Mouse (Mus musculus) WW6 (cell line): ENCODE results near the gene Gm28308.

Source experiments
- DNase-seq: peaks from one replicate; pipeline ENCODE4 v3.0.0-alpha.2; 2013; ENCODE audit warnings: low read depth, low spot score

Gene Gm28308

DNA sequence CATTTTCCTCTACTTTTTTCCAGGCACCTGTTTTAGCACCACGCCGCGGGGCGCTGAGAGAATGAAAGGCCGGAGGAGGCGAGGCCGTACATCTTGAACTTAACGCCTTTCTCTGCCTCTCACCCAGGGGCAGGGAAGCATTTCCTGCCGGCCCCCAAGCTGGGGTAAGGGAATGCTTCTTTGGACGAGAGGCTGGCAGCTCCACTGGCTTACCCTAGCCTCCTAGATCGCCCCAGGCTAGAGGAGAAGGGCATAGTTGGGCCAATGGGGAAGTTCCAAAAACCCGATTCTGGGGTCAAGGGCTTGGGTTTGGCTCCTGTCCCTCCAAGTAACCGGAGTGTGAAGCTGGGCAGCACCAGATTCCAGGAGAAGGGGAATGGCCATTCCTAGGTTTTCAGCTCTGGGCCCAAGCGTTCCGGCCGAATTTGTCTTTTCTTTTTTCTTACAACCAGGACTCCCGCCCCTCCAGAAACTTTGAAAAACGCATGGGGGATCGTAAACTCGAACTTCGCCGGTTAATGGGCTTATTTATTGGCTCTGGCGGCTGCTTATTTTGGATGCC is 19.9 kb upstream of the Gm28308 start:
- DNase-seq: no peak

GRCm38 (mm10) chr6:52232568-52232965 is 19.4 kb upstream of the Gm28308 start:
- no peak for DNase-seq

DNA sequence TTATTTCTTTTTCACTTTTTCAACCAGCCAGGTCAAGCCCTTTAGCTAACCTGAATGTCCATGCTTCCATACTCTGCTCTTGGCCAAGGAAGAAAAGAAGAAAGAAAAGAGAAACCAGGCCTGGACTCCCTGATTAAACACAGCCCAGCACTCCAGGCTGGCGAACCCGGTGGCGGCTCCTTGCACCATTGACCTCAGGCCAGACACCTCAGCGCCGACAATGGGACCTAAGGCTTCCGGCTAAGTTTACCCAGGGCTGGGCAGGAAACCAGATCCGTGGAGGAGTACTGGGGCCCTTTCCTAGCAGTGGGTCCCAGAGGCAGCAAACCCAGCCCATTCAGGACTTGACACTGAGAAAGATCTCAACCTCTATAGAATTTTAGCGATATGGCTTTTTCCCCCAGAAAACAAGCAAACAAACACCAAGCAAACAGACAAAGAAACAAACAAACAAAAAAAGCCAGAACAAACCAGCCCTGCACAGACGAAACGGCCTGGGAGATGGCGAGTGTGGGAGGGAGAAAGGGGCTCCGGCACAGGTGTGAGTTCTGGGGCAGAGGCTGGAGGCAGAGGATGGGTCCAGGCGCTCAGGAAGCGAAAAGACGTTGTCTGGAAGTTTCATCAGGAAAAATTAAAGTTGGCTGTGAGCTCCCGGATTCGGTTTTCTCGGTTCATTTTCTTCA is 18.9 kb upstream of the Gm28308 start:
- no peak for DNase-seq

GRCm38 (mm10) chr6:52230516-52231165 is 17.5 kb upstream of the Gm28308 start, which contains the start of gene Hoxa9:
TSS of gene Hoxa9 (minus strand) at chr6:52231089.
- DNase-seq: no peak

- DNase-seq: no peak
Measured at GRCm38 (mm10) chr6:52229558-52230416, 16.6 kb upstream of the Gm28308 start.

DNA sequence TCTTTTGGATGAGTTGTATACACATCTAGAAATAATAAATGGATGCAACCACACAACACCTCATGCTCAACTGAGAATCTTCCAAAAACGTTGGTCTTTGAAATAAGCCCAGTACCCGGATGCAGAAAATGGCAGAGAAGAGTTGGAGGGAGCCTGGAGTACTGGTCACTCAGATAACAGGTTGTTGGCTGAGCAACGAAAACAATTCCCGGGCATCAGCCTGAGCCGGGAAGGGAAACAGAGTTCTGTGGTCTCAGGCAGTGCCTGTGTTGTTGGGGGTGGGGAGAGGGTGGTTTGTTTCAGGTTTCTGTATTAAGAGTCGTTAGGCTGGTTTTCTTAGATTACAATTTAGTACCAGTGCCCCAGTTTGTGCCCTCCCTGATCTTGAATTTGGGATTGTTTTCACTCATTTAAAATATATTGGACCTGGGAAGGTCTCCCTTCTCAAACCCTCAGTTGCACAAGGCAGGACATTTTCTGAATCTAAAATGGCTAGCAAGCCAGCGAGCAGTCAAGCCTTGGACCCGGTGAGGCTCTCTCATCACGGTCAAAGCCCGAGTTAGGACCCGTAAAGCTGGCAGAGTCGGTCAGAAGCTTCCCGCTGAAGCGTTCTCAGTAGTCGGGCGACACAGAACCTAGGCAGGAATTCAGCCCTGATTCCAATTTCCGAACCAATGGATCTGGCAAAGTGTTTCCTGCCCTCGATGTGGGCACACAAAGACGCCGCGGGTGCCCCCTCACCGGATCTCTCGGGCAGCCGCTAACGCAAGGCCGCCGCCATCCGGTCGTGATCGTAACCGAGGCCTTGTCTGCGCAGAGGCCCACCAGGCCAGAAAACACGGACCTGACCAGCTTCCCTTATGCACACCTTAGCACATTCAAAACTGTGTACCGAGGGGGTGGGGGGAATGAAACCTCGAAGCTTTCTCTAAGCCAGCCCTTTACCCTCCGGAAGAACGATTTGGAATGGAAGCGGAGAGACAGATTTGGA is 15.6 kb upstream of the Gm28308 start:
- DNase-seq: no peak

GRCm38 (mm10) chr6:52227470-52228222 is 14.5 kb upstream of the Gm28308 start:
- no peak for DNase-seq

DNA sequence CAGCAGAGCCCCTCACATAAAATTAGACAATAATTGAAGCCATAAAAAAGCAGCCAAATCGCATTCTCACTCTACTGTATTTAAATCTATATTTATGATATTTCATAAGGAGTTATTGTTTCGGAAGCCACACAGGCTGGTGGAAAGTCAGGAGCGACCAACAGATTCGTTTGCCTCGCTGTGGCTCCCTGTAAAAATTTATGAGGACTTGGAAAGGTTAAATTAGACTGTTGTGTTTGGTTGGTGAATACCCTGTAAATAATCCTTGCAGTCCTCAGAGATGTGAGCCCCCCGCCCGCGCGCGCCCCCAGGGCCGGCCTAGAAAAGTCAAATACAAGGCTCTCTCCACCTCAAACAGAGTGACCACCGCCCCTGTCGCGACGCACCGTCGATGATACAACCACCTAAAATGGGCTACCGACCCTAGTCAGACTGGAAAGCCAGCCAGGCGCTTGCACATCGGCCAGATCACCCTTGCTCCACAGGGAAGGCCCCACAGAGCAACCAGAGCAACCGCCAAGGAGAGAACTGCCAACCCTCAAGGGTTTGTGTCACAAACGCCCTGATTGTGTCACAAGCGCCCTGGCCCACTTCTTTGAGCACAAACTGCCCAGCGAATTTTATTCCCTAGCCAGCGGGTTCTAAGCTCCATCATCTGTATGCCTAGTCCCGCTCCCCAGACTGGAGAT is 13.6 kb upstream of the Gm28308 start:
- DNase-seq: no peak

- DNase-seq: no peak
Measured at GRCm38 (mm10) chr6:52225612-52226568, 12.8 kb upstream of the Gm28308 start.

GRCm38 (mm10) chr6:52224895-52225611 is 11.9 kb upstream of the Gm28308 start:
- DNase-seq: no peak

GRCm38 (mm10) chr6:52223939-52224760 is 11.0 kb upstream of the Gm28308 start:
- DNase-seq: no peak

DNA sequence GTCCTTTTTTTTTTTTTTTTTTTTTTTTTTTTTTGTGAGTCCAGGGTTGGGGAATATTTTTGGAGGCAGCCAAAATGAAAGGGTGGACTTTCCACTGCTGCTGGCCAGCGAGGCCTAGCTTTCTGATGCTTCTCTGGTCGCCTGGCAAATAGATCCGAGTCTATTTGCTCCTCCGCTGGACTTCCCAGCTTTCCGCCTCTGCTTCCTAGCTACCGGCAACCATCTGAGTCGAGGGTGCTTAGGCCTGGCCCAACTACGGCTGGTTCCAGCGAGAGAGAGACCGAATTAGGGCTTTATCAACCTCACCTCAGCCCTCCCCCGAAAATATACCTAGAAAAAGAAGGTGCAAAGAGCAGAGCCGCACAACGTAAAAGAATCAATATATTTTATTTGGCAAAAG is 9.6 kb upstream of the Gm28308 start:
- DNase-seq: no peak

DNA sequence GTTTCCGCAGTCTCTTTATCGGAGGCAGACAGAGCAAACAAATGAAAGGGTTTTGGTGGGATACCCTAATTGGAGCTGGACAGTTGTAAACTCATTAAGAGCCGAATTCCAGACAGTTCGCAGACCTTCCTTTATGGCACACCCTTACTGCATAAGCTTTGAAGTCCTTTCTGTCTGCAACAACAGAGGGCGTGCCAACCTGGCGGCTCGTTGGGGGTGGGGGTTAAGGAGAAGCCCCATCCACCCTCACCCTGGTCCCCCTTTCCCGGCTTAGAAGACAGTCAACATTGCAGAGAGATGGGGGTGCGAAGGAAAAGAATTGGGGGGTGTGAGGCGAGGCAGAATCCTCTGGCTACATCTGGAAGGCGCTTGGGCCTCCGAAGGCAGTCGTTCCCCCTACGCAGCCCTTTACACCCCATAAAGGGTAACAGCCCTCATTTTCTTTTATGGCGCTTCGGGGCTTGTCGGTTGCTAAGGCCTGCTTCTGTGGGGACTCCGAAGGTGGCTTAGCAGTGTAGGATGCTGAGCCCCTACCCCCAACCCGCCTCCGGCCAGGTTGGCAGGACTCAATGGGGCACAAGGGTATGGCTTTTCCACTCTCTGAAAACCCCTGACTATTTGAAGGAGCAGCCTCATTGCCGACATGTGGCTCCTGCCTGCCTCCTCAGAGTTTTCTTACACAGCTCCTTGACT is 9.0 kb upstream of the Gm28308 start:
- no peak for DNase-seq

DNA sequence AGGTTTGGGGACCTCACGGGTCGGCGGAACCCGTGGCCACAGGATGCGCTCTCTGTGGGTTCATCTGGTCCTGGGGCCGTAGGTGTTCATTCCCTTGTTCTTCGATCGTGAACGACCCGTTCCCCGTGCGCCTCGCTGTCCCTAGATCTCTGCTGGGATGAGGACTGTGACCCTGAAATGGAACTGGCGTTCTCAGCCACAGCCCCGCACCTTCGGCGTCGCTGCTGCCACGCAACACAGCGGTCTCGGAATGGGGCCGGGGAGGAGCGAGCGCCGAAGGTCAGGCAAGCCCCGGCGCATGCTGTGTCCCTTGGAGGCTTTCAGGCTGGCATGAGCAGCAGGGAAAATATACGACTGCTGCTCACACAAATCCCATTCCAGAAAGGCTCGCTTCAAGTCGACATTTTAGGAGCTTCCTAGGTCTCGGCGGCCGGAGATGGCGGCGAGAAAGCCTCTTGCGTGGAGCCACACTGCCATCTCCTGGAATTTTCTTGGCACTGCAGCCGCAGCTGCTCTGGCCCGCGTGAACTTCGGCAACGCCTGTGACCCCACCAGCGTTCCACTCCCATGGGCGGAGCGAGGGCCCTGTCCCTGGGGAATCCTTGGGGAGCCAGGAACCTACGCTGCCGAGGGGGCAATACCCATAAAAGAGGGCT is 8.3 kb upstream of the Gm28308 start, which contains the start of gene Hoxa7:
Hoxa7 (minus strand) TSS at position 518 of the 656 bp plus-strand sequence.
- peak; percentile 84 for DNase-seq

- no peak for DNase-seq
Measured at GRCm38 (mm10) chr6:52220865-52221310, 7.7 kb upstream of the Gm28308 start.
